Mouse (Mus musculus): ENCODE data around the gene Fbxl13.
"Not testable (repeated sequence)": the region's sequence is repeated elsewhere in the genome, so short reads cannot be mapped to it uniquely, and the experiment has no call there.

Fbxl13 gene

DNA sequence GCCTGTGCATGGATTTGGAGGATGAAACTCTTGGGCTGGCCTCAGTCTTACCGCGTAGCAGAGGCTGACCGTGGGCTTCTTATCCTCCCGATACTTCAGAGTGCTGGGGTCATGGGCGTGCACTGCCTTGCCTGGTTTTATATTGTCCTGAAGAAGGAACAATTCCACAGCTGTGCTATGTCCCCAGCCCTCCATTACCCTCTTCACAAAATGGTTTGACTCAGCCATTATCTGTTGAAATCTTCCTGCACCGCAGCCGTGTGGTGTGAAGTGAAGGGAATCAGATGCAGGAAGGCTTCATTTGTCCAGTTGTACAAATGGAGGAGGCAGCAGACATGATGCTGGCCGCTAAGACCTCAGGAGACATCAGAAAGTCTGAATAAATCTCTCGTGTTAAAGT is 11.5 kb upstream of the Fbxl13 start:
- DNase-seq (ENCODE audit: low spot score): no peak

DNA sequence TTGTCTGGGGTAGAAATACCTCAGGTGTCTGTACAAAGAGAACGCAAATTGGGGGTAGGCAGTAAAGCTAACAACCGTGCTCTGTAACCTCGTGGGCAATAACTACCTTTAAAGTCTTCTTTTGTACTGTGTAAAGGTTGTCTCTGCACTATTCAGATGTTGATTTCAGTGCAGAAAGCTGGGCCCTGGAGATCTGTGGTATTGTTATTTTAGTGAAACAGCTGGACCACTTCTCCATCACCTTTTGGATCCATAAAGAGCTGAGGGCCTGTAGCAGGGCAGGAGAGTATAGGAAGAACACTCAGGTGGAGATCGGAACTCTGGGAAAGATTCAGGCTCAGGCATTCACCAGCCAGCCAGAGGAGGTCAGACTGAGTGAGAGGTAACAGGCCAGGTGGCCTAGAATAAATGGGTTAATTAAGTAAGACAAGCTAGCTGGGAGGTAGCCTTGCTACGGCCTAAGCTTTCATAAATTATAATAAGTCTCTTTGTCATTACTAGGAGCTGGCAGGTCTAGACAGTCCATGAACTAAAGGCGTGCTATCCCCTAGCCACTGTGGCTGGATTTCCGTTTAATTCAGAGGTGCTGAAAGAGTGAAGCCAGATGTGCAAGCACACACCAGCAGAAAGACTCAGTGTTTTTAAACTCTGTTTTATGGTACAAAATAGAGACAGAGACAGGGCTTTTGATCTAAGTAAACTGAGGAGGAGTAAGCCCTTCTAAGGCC is 6.6 kb upstream of the Fbxl13 start:
- no peak for DNase-seq (ENCODE audit: low spot score)

DNA sequence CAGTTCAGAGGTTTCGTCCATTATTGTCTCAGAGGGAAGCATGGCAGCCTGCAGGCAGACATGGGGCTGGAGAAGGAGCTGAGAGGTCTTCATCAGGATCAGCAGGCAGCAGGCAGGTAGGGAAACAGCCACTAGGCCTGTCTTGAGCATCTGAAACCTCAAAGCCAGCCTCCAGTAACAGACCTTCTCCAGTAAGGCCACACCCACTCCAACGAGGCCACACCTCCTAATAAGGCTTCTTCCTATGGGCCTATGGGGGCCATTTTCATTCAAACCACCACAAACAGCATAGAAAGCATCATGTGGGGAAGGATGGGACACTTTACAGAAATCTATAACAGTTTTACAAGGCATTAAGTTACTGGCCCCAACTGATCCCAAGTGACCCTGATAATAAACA is 5.3 kb upstream of the Fbxl13 start:
- no peak for DNase-seq (ENCODE audit: low spot score)

DNA sequence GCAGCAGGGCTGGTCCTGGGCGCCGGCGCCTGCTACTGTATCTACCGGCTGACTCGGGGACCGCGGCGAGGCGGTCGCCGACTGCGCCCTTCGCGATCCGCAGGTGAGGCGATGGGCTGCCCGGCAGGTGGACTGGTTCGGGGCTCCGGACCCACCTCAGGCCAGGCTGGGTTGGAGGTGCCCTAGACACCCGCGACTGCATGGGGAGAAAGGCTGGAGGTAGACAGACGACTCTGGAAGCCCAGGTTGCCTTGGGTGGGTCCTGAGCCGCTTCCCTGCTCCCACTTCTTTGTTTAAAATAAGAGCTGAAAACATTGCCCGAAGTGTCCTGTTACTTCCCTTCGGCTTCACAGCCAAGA is 678 bp upstream of the Fbxl13 start:
- DNase-seq (ENCODE audit: low spot score): no peak

DNA sequence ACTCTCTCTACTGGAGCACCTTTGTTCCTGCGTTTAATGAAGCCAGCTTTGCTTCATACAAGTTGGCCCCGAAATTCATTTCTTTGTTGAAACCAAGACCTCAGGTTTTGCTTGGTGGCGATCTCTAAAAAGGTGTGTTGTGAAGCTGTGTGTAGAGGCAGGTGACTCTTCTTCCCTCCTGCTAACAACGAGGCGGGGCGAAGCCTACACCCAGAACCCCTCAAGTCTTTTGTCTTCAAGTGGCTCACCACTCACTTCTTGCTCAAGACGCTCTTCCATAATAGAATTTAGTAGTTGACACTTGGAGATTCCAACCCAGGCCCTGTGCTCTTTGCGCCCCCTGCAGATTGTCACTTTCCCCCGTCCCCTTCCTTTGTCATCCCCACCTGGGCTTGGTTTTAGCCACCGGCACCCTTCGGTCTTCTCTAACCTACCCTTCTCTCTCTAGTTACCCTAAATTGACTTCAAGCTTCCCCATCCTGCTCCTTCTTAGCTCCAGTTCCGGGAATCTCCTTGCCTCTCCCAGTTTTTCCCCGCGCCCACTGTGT is 469 bp downstream of the Fbxl13 start:
- DNase-seq (ENCODE audit: low spot score): no peak

DNA sequence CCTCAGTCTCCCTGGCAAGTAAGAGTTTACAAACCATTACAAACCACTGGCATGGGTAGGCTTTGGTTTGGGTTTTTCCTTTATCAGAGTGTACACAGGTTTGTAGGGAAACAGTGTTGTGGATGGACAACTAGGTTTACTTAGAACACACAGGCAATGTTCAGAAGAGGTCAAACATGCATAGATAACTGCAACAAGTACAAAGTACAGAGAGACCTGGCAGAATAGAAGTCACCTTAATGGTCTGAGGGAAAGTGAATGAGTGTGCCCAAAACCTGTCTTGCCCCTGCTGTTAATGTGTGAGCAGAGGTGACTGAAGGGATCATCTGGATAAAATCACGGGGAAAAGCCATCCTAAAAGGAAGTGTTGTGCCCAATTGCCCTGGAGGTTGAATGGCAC is 1.8 kb downstream of the Fbxl13 start:
- DNase-seq (ENCODE audit: low spot score): no peak

DNA sequence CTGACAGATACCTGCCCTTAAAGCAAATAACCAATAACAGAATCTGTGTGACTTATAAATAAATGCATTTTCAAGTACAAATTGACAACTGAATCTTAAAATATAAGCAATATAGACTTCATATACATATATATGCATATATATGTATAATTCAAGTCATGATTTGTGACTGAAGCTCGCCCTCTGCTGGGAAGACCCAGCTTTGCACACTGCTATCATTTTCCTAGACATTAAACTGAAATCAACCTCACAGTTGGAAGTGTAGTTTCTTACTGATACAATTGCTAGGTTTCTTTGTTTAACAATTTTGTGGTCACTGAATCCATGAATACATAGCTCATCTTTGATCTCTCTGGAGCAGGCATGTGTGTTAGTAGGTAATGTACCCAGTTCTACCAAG is 4.5 kb downstream of the Fbxl13 start:
- DNase-seq (ENCODE audit: low spot score): no peak

DNA sequence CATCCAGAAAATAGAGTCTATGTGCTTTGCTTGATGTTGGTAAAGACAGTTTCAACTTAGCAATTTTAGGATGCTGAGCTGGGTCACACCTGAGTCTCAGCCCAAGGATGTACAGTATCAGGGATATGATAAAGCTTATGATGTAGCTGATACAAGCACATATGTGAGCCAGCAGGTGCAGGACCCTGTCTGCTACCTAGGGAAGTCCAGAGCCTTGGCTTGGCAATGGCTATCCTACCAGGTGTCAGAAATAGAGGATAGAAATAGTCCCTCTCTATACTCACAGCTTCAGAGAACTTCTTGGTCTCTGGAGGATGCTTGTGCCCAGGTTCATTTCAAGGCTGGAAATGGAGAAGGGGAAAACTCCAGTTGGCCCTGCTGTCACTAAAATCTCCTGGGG is 19.5 kb downstream of the Fbxl13 start:
- no peak for DNase-seq (ENCODE audit: low spot score)

DNA sequence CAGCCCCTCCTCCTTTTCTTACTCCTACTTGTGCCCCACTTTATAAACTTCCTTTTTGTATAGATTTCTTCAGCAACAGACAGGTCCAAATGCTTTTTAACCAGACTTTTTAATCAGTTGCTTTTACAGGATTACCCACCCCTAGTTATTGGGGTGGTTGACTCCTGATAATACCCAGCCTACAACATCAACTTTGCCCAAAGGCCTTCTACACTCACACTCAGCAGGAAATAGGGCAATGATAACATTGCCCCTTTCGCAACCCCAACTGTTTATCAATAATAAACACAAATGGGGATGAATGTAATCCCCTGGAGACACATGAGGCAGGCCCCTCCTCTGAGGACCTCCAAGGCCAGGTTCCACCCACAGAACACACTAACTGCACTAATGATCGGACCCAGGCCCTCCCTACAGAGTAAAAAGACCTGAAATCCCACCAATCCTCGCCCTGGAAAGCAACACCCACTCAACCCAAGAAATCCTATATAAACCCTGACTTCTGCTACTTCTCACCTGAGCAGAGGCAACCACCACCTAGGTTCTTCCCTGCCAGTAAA is 28.9 kb downstream of the Fbxl13 start:
- no peak for DNase-seq (ENCODE audit: low spot score)

DNA sequence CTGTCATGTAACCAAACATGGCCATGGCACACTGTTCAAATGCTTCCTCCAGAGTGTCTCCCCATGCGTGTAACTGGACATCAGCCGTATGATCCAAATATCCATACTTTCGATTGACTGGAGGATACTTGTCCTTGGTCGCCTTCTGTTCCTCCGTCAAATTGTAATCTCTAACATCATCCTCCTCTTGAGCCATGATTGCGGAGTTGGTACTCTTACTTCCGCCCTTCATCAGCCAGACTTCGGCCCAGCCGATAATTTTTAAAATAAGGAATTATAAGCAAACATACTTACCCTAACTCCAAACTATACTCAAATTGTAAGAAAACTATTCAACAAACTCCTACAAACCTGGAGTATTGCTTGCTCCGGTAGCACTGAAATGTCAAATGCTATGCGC is 31.1 kb downstream of the Fbxl13 start:
- not testable (repeated sequence) for DNase-seq (ENCODE audit: low spot score)

DNA sequence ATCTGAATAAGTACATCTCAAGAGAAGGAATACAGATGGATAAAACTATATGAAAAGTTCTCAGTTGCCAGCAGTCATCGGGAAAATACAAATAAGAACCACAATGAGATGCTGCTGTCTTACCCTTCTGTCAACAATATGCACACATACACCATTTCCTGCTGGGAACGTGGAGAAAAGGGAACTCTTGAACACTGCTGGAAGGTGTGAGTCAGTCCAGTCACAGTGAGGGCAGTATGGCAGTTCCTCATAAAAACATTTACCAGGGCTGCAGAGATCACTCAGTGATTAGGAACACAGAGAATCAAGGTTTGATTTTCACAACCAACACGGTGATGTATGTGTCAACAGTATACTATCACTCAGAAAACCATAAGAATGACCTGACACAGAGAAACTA is 34.4 kb downstream of the Fbxl13 start:
- no peak for DNase-seq (ENCODE audit: low spot score)

DNA sequence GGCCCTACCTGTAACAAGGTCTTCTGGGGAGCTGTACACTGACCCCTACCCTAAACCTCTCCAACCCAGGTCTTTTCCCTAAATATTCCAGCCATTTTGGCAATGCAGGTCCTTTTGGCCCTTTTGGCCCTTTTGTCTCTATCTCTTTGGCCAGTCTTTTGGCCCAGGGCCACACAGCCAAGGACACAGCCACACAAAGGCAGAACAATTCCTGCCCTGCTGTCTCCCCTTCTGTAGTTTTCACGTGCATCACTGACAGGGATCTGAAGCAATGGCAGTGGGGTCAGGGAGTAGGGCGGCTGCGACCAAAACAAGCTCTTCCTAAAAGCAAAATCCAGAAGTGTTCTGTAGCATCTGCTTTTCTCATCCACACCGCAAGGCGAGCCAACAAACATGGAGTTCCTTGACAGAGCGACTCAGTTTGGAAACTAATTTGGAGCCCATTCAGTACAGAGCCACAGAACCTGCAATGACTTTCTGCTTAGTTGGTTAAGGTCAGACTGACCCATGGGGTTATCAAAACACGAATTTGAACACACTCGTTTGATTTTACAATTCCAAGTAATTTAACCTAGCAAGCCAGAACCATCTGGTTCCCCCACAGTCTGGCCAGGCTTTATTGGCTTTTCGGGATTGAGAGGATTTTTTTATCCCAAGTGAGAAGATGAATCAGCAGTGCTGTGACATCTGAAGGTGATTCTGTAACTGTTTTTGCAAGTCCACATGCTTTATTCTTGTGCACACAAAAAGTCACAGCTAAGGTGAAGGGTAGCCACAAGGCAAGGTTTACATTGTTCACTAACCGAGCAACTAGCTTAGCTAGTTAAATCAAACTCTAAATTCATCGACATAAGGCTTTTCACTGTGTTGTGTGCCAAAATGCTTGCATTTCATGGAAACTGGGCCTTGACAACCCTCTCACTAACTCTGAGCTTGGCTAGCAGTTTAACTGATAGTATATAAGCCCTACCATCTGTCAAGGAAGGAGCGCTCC is 36.8 kb downstream of the Fbxl13 start:
- DNase-seq (ENCODE audit: low spot score): no peak

DNA sequence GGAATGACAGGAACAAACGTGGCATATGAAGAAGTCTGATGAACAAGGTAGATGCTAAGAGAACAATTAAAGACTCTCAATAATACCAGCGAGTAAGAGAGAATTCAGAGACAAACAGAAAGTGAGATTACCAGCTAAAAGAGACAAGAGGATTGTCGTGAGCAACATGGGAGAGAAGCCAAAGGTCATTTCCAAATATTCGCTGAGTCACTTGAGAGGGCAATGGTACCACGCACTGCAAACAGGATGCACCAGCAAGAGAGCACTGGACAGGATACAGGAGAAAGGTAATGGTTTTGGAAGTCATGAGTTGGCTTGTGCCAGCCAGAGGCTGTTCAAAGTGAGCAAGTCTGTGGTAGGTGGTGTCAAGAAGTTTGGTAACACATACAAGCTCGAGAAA is 39.5 kb downstream of the Fbxl13 start:
- DNase-seq (ENCODE audit: low spot score): no peak

DNA sequence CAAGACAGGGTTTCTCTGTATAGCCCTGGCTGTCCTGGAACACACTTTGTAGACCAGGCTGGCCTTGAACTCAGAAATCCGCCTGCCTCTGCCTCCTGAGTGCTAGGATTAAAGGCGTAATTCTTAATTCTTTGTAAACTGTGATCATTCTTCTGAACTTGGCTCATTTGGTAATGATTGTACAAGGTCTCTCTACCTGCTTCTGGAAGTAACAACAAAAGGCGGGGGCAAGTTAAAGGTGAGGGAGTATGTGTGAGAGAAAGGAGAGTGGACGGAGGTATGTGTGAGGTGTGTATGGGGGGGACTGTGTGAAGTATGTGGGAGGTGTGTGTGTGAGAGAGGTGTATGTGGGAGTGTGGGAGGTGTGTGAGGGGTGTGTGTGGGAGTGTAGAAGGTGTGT is 45.5 kb downstream of the Fbxl13 start:
- no peak for DNase-seq (ENCODE audit: low spot score)

DNA sequence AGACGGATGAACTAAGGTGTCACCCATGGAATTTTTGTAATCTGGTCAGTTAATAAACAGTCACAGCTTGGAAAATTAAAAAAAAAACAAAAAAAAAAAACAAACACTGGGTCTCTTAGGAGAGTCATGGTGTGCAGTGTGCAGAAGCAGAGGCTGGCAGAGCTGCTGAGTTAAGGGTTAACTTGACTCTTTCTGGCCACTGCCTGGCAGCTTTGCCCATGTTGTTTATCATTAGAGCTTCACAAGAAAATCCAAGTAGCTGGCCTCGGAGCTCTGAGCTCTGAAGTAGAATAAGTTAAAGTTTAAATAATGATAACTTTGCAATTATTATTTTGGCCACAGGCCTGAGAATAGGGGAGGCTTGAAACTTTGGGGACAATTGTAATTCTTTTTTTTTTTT is 45.9 kb downstream of the Fbxl13 start:
- not testable (repeated sequence) for DNase-seq (ENCODE audit: low spot score)

DNA sequence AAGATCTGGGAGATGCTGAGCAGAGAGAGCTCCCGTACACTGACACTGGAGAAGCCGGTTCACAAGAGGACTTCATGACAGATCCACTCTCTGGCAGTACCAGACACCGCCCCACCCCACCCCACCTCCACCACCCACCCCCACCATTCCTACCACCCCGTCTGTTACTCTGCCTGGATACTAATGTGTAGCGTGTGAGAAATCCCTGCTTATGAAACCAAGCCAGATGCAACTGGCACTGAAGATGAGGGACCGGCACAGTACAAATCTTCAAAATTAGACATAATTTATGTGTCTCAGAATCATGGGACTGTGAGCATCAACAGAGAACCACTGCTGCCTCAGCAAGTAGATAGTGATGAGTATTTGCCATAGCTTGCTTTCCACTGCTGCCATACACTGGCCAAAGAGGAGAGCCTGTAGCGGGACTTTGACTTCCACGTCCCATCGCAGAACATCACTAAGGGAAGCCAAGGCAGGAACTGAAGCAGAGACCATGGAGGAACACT is 52.2 kb downstream of the Fbxl13 start:
- DNase-seq (ENCODE audit: low spot score): no peak

DNA sequence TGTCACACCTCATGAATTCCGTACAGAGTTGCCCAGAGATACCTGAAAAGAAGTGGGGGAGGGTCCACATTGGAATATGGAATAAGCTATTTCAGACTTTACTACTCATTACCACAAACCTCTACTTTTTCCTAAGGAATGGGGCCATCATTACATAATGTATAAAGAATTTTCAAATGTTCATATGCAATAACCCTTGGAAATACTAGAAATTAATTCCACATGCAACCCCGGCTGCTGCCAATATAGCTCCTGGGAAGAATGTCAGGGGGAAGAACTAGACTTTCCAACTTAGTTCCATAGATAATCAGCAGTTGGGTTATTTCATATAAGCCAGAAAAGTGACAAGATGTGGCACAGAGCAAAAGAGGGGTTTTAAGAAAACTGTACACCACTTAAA is 53.3 kb downstream of the Fbxl13 start:
- no peak for DNase-seq (ENCODE audit: low spot score)

DNA sequence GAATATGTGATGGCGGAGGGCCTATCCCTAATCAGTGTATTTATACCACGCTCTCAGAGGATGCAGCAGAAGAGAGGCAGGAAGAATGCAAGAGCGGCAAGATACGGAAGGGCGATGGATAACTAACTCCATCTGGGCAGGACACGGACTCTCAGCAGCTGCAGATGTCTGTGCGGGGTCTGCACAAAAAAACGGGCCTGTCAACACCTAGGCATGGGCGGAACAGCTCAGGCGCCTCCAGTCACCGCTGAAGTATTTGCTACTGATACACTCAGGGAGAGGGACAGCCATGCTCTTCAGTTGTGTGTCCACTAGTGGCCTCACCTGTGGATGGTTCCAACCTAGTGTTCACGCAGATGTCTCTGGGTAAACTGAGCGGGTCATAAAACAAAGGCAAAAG is 57.2 kb downstream of the Fbxl13 start:
- no peak for DNase-seq (ENCODE audit: low spot score)

DNA sequence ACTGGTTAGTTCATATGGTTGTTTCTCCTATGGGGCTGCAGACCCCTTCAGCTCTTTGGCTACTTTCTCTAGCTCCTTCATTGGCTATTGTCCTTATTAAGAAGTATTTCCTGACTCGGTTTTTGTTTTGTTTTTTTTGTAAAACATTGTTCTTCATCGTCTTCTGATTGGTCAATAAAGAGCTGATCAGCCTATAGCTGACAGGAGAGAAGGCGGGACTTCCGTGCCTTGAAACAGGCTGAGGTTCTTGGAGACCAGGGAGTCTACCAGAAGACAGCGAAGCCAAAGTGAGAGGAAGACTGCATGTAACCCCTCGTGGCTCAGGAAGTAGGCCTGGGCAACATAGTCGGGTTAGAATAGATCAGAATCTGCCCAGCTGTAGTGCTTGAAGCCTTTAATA is 57.8 kb downstream of the Fbxl13 start:
- no peak for DNase-seq (ENCODE audit: low spot score)

DNA sequence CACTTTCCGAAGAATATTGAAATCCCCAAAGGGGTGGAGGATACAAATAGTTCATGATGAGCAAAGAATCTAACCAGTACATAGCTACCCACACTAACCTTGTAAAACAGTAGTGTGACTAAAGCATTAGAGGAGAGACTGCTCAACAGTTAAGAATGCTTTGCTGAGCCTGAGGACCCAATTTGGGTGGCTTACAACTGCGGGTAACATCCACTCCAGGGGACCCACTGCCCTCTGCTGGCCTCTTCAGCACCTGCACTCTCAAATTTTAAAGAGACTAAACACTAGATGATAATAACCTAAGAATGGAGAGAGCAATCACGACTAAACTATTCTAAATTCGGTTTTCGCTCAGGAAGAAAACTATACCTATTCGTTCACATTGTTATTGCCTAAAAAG is 58.7 kb downstream of the Fbxl13 start:
- peak; percentile 4 for DNase-seq (ENCODE audit: low spot score)

DNA sequence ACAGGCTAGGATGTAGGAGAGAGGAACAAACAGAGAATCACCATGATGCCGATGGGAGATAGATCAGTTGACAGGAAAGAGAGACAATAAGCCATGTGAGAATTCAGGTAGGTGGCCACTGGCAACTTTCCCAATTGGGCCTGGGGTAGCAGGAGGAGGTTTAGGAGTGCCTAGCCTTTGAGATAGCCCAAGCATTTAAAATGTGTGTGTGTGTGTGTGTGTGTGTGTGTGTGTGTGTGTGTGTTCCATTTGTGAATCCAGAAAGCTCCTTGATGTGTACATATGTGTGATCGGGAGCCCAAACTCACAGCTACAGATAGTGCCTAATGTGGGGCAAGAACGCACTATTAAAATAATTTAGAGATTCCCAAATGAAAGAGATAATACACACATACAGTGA is 67.3 kb downstream of the Fbxl13 start:
- DNase-seq (ENCODE audit: low spot score): no peak

DNA sequence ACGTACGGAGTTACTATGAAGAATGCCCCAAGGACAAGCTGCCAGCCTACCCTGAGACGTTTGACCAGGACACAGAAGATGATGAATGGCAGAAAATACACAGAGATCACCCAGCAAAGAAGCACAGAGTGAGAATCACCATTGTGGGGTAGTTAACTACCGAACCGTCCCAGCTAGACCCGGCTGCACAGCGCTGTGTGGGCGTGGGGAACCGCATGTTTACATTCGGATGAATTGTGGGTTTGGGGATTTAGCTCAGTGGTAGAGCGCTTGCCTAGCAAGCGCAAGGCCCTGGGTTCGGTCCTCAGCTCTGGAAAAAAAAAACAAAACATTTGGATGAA is 70.3 kb downstream of the Fbxl13 start:
- DNase-seq (ENCODE audit: low spot score): no peak
